Mouse (Mus musculus) heart, embryonic 15.5 days (tissue): ENCODE measurements around the gene Actl6b. TPM values are rescaled to one million over a fixed set of nuclear protein-coding genes. Genes with fewer than 3 reads are reported as not detected.

Experiments
- ATAC-seq: fragments of 200-750 bp; cut with Nextera tagmentation; replicated peaks from 2 replicates; pipeline ENCODE4 v1.8.0; 2017; ENCODE audit warnings: low read depth, moderate TSS enrichment; ENCODE audit not compliant: insufficient number of reproducible peaks, insufficient read depth, low FRiP score
- H3K27ac ChIP-seq: fragments of 300-500 bp; sonication (generic); 2 replicates; pipeline ENCODE4 v1.5.1; 2015; ENCODE audit warnings: mild to moderate bottlenecking, inconsistent platforms
- H3K27me3 ChIP-seq: fragments of 300-500 bp; sonication (generic); 2 replicates; pipeline ENCODE4 v1.6.1; 2015; ENCODE audit warnings: inconsistent platforms
- H3K36me3 ChIP-seq: fragments of 300-500 bp; sonication (generic); 2 replicates; pipeline ENCODE4 v1.6.1; 2015; ENCODE audit warnings: mild to moderate bottlenecking, inconsistent platforms
- H3K4me1 ChIP-seq: fragments of 300-500 bp; sonication (generic); replicated peaks from 2 replicates; pipeline ENCODE4 v1.6.1; 2015; ENCODE audit warnings: inconsistent platforms
- H3K4me2 ChIP-seq: fragments of 300-500 bp; sonication (generic); 2 replicates; pipeline ENCODE4 v1.6.1; 2015; ENCODE audit warnings: inconsistent platforms, mild to moderate bottlenecking, moderate library complexity
- H3K4me3 ChIP-seq: fragments of 300-500 bp; sonication (generic); 2 replicates; pipeline ENCODE4 v1.5.1; 2015; ENCODE audit warnings: mild to moderate bottlenecking, inconsistent platforms
- H3K9ac ChIP-seq: fragments of 300-500 bp; sonication (generic); 2 replicates; pipeline ENCODE4 v1.6.1; 2015; ENCODE audit warnings: mild to moderate bottlenecking, inconsistent platforms
- H3K9me3 ChIP-seq: fragments of 300-500 bp; sonication (generic); replicated peaks from 2 replicates; pipeline ENCODE4 v1.6.1; 2016; ENCODE audit warnings: inconsistent platforms
- WGBS: fragments of 180-500 bp; shearing (Covaris S2); methylation state at CpG from one replicate; pipeline ENCODE4 v1.1.7; 2015; ENCODE audit warnings: mixed read lengths; 5-methylcytosine and 5-hydroxymethylcytosine counted together
- polyA plus RNA-seq: library from polyadenylated mRNA; unstranded; fragments of >200 nt; fragmentation: Nextera tagmentation; extraction: Ambion mirVana; gene quantifications from 2 replicates; pipeline ENCODE4 v1.2.1, GENCODE M21; 2015

Gene Actl6b
- polyA plus RNA-seq, 1 experiment from 2014 or later: 0.13 TPM

GRCm38 (mm10) chr5:137568223-137568798 lies 15.0 kb downstream of the Actl6b start:
- no peak for ATAC-seq
- Histone ChIP-seq H3K27ac (no peak overlapping the region), H3K9me3 (no peaks in the 10 kb centered on the region), H3K4me2 (no peak overlapping the region), H3K4me1 (0 out of 2 replicates have a peak, but pooled peaks cover 3% of the 10 kb centered on the region), H3K9ac (no peak overlapping the region), H3K27me3 (0 out of 2 replicates have a peak, but pooled peaks cover 10% of the 10 kb centered on the region), H3K4me3 (no peak overlapping the region), H3K36me3 (no peaks in the 10 kb centered on the region)
- 76% methylated on average over 8 of the region's 8 CpGs for WGBS

GRCm38 (mm10) chr5:137569031-137569430 lies 15.7 kb downstream of the Actl6b start:
- Histone ChIP-seq H3K9me3 (no peaks in the 10 kb centered on the region), H3K36me3 (no peaks in the 10 kb centered on the region), H3K4me1 (0 out of 2 replicates have a peak, but pooled peaks cover 3% of the 10 kb centered on the region), H3K4me3 (no peak overlapping the region), H3K27ac (no peak overlapping the region), H3K9ac (no peak overlapping the region), H3K4me2 (no peak overlapping the region), H3K27me3 (0 out of 2 replicates have a peak, but pooled peaks cover 10% of the 10 kb centered on the region)
- no peak for ATAC-seq
- 58% methylated on average over 12 of the region's 12 CpGs for WGBS

GRCm38 (mm10) chr5:137569665-137570064 lies 16.3 kb downstream of the Actl6b start, which contains the start of gene Tfr2:
TSS of gene Tfr2 (plus strand) at chr5:137569840.
- H3K9ac ChIP-seq: no peak within 1 kb of the TSS
- peak; percentile 71; the same call in 1 of the 2 replicates for ATAC-seq
- peak within 1 kb of the TSS; percentile 8; the same call in 1 of the 2 replicates for H3K4me2 ChIP-seq
- no peaks in the 10 kb centered on the region for H3K9me3 ChIP-seq
- no peak within 1 kb of the TSS for H3K4me3 ChIP-seq
- no peak within 1 kb of the TSS for H3K27ac ChIP-seq
- WGBS: 26% methylated on average over 9 of the region's 9 CpGs
- peaks cover 11% of the 10 kb centered on the region; the same call in 1 of the 2 replicates for H3K27me3 ChIP-seq
- peaks cover 8% of the 10 kb centered on the region; the same call in 1 of the 2 replicates for H3K4me1 ChIP-seq
- no peaks in the 10 kb centered on the region for H3K36me3 ChIP-seq

GRCm38 (mm10) chr5:137570181-137570580 lies 16.9 kb downstream of the Actl6b start:
- no peak overlapping the region for H3K4me3 ChIP-seq
- H3K27ac ChIP-seq: no peak overlapping the region
- WGBS: 39% methylated on average over 7 of the region's 7 CpGs
- no peaks in the 10 kb centered on the region for H3K36me3 ChIP-seq
- H3K9me3 ChIP-seq: no peaks in the 10 kb centered on the region
- no peak overlapping the region for H3K9ac ChIP-seq
- no peak overlapping the region; the same call in 1 of the 2 replicates for H3K4me2 ChIP-seq
- H3K4me1 ChIP-seq: peaks cover 9% of the 10 kb centered on the region; the same call in 1 of the 2 replicates
- ATAC-seq: no peak
- peaks cover 16% of the 10 kb centered on the region; the same call in 1 of the 2 replicates for H3K27me3 ChIP-seq

DNA sequence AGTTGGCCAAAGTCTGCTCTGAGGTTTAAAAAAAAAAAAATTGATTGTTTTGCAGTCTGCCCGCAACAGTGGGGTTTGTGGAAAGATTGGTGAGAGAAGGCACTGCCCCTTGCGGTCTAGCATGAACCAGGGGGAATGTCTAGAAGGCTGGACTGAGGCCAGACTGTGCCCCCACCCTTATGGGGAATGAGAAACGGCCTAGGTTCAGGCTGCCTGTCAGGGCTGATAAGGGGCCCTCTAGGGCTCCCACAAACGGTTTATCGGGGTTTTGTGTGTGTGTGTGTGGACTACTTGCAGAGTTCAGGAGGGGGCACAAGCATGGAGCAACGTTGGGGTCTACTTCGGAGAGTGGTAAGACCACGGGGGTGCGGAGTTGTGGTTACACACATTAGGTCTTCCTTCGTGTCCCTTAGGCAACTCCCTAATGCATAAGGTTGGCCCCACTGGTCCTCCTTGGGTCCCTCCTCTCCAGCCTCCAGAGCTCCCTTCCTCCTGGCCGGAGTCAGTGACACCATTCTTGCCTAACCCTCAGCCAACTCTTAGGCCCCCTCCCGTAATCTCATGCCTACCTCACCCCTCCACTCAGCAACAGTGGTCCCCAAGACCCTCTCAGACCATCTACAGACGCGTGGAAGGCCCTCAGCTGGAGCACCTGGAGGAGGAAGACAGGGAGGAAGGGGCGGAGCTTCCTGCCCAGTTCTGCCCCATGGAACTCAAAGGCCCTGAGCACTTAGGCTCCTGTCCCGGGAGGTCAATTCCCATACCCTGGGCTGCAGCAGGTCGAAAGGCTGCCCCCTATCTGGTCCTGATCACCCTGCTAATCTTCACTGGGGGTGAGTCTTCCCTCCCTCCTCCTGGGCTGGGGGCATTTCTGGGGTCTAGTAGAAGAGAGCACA lies 17.6 kb downstream of the Actl6b start:
- Histone ChIP-seq H3K27ac (no peak overlapping the region), H3K4me1 (peaks cover 9% of the 10 kb centered on the region; the same call in 1 of the 2 replicates), H3K4me2 (peak overlapping the region; percentile 8; the same call in 1 of the 2 replicates), H3K9me3 (no peaks in the 10 kb centered on the region), H3K9ac (no peak overlapping the region), H3K27me3 (peaks cover 17% of the 10 kb centered on the region; the same call in 1 of the 2 replicates), H3K4me3 (no peak overlapping the region), H3K36me3 (no peaks in the 10 kb centered on the region)
- 0 out of 2 replicates have a peak, but pooled peaks have one; percentile 16 for ATAC-seq
- whole genome bisulfite sequencing: 69% methylated on average over 17 of the region's 17 CpGs

DNA sequence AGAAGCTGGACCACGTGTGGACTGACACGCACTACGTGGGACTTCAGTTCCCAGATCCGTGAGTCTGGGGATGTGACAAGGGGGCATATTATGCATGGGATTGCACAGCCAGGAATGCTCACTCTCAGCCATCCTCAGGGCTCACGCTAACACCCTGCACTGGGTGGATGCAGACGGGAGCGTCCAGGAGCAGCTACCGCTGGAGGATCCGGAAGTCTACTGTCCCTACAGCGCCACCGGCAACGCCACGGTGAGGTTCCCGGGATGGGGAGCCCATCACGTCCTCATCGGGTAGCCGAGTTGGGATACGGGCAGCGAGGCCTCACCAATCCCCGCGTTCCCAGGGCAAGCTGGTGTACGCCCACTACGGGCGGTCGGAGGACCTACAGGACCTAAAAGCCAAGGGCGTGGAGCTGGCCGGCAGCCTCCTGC lies 21.2 kb downstream of the Actl6b start:
- ATAC-seq: no peak
- H3K27me3 ChIP-seq: peaks cover 14% of the 10 kb centered on the region; the same call in 1 of the 2 replicates
- no peaks in the 10 kb centered on the region for H3K36me3 ChIP-seq
- H3K9ac ChIP-seq: no peak overlapping the region
- peaks cover 9% of the 10 kb centered on the region; the same call in 1 of the 2 replicates for H3K4me1 ChIP-seq
- H3K9me3 ChIP-seq: no peaks in the 10 kb centered on the region
- 11% methylated on average over 27 of the region's 27 CpGs for WGBS
- H3K27ac ChIP-seq: no peak overlapping the region
- H3K4me3 ChIP-seq: peak overlapping the region; percentile 24
- peak overlapping the region; percentile 61 for H3K4me2 ChIP-seq

GRCm38 (mm10) chr5:137580246-137580645 lies 26.9 kb downstream of the Actl6b start:
- H3K27ac ChIP-seq: no peak overlapping the region
- ATAC-seq: no peak
- peaks cover 25% of the 10 kb centered on the region for H3K27me3 ChIP-seq
- H3K4me3 ChIP-seq: no peak overlapping the region
- H3K4me1 ChIP-seq: peaks cover 11% of the 10 kb centered on the region
- no peaks in the 10 kb centered on the region for H3K36me3 ChIP-seq
- H3K9ac ChIP-seq: no peak overlapping the region
- H3K9me3 ChIP-seq: no peaks in the 10 kb centered on the region
- no peak overlapping the region for H3K4me2 ChIP-seq
- 65% methylated on average over 6 of the region's 6 CpGs for WGBS

GRCm38 (mm10) chr5:137582702-137583101 lies 29.4 kb downstream of the Actl6b start:
- Histone ChIP-seq H3K27ac (no peak overlapping the region), H3K4me3 (no peak overlapping the region), H3K4me1 (peaks cover 11% of the 10 kb centered on the region), H3K9ac (no peak overlapping the region), H3K9me3 (no peaks in the 10 kb centered on the region), H3K36me3 (no peaks in the 10 kb centered on the region), H3K27me3 (peaks cover 25% of the 10 kb centered on the region), H3K4me2 (no peak overlapping the region)
- 22% methylated on average over 8 of the region's 8 CpGs for WGBS
- ATAC-seq: no peak

GRCm38 (mm10) chr5:137583670-137584169 lies 30.4 kb downstream of the Actl6b start:
- Histone ChIP-seq H3K4me2 (peak overlapping the region; percentile 76), H3K4me1 (peaks cover 11% of the 10 kb centered on the region), H3K36me3 (no peaks in the 10 kb centered on the region), H3K27ac (no peak overlapping the region), H3K9me3 (no peaks in the 10 kb centered on the region), H3K27me3 (peaks cover 25% of the 10 kb centered on the region), H3K9ac (peak overlapping the region; percentile 42), H3K4me3 (peak overlapping the region; percentile 48)
- 0 out of 2 replicates have a peak, but pooled peaks have one; percentile 21 for ATAC-seq
- 13% methylated on average over 27 of the region's 27 CpGs for WGBS

DNA sequence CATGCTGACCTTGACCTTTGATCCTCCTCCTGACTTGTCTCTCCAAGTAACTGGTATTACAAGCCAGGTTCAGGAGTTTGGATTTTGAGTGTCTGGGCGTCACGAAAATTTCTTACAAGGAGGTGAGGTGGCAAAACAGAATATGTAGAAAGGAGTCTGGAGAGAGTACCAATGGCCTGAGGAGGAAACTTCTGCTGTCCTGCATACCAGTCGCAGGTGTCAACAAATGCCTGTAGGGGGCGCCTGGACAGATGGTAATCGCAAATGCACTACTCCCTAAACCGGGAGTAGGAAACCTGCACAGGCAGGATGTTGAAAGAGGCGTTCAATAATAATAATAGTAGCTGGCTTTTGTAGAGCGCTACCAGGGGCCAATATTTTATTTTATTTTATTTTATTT lies 31.7 kb downstream of the Actl6b start:
- no peak overlapping the region for H3K9ac ChIP-seq
- no peak overlapping the region for H3K4me2 ChIP-seq
- 29% methylated on average over 8 of the region's 8 CpGs for WGBS
- no peak for ATAC-seq
- H3K4me1 ChIP-seq: peaks cover 11% of the 10 kb centered on the region
- no peaks in the 10 kb centered on the region for H3K9me3 ChIP-seq
- peaks cover 25% of the 10 kb centered on the region for H3K27me3 ChIP-seq
- no peak overlapping the region for H3K27ac ChIP-seq
- no peaks in the 10 kb centered on the region for H3K36me3 ChIP-seq
- no peak overlapping the region for H3K4me3 ChIP-seq

- no peak overlapping the region for H3K4me2 ChIP-seq
- H3K36me3 ChIP-seq: no peaks in the 10 kb centered on the region
- ATAC-seq: no peak
- H3K27ac ChIP-seq: no peak overlapping the region
- H3K9me3 ChIP-seq: no peaks in the 10 kb centered on the region
- no peak overlapping the region for H3K9ac ChIP-seq
- H3K27me3 ChIP-seq: no peaks in the 10 kb centered on the region
- no peak overlapping the region for H3K4me3 ChIP-seq
- WGBS: 75% methylated on average over 5 of the region's 5 CpGs
- H3K4me1 ChIP-seq: no peaks in the 10 kb centered on the region
Observed at GRCm38 (mm10) chr5:137590507-137590906, 37.2 kb downstream of the Actl6b start.
